Mouse (Mus musculus): ENCODE measurements around the gene Pecam1.

DNA sequence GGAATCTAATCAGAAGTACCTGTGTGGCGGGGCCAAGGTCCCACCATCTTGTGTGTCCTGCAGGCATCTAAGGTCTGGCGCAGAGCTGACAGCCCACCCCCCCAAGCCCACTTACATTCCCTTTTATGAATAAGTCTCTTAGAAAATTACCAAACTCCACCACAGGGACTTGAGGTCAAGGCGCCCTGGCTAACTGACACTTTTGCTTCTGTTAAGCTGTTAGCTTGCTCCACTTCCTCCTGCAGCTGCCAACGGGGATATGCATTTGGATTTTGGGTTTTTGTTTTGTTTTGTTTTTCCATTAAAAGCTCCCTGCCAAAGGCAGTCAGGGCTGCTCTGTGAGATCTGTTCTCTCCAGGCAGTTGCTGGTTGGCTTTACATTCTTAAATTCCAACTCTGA lies 134.9 kb downstream of the Pecam1 start:
- no peak for TF ChIP-seq E2F4 (IDR thresholded peaks at IDR 0.05; ENCODE audit: insufficient replicate concordance, low read depth, low read length)
- no peak for TF ChIP-seq CTCF (conservative IDR thresholded peaks at IDR 0.05 in 1 of 2, IDR thresholded peaks at IDR 0.05 in 1 of 2; ENCODE audit: low read depth in 2 of 2, low read length in 2 of 2)
- TF ChIP-seq RCOR1 (conservative IDR thresholded peaks at IDR 0.05; ENCODE audit: low read depth, low read length): no peak

Measured in CH12.LX (cell line).